Mouse (Mus musculus) lung, adult 2 months (tissue): Measurements from ENCODE around the gene Efcab12.

Experiments
- CTCF ChIP-seq: fragments of 200-500 bp; IDR thresholded peaks from 2 replicates; pipeline ENCODE4 v1.5.1; 2011; ENCODE audit warnings: mild to moderate bottlenecking, low read length, control low read depth; ENCODE audit not compliant: insufficient read depth
- POLR2A ChIP-seq: fragments of 200-500 bp; IDR thresholded peaks from 2 replicates; pipeline ENCODE4 v1.6.1; 2011; ENCODE audit warnings: low read depth, mild to moderate bottlenecking, control low read depth, low read length, borderline replicate concordance; ENCODE audit errors: extremely low read depth

DNA sequence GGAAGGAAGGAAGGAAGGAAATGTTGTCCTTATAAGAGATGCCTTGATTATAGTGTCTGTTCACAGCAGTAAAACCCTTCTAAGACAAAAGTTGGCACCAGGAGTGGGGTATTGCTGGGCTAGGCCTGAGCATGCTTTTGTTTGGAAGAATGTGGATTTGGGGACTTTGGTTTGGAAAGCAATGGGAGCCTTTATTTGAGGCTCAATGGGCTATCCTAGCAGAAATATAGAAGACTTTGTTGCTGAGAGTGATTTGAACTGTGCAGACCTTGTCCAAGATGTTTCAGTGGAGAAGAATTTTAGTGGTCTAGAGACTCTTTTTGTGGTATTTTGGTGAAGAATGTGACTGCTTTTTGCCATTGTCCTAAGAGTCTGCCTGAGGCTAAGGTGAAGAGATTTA is 4.4 kb downstream of the Efcab12 start:
- TF ChIP-seq CTCF = no peak
- no peak for TF ChIP-seq POLR2A
